Mouse (Mus musculus) liver, postnatal 0 days (tissue): ENCODE results near the gene Myl10. TPM values are rescaled to one million over a fixed set of nuclear protein-coding genes. Genes with fewer than 3 reads are reported as not detected.

Experiments used
- ATAC-seq: fragments of 200-750 bp; cut with Nextera tagmentation; 2 replicates; pipeline ENCODE4 v1.8.0; 2017; ENCODE audit warnings: mild to moderate bottlenecking, moderate library complexity
- DNase-seq: peaks from one replicate; pipeline ENCODE4 v3.0.0-alpha.2; 2016
- H3K27ac ChIP-seq: fragments of 300-500 bp; sonication (generic); 2 replicates; pipeline ENCODE4 v1.5.1; 2014; ENCODE audit warnings: antibody characterized with exemption, moderate library complexity, mild to moderate bottlenecking, low read depth
- H3K27me3 ChIP-seq: fragments of 300-500 bp; sonication (generic); 2 replicates; pipeline ENCODE4 v1.6.1; 2014; ENCODE audit warnings: low read length, control low read depth, mixed read lengths; ENCODE audit not compliant: insufficient read depth
- H3K36me3 ChIP-seq: fragments of 300-500 bp; sonication (generic); replicated peaks from 2 replicates; pipeline ENCODE4 v1.6.1; 2014; ENCODE audit warnings: mild to moderate bottlenecking, control low read depth, low read length, moderate library complexity, mixed read lengths; ENCODE audit not compliant: insufficient read depth
- H3K4me1 ChIP-seq: fragments of 300-500 bp; sonication (generic); 2 replicates; pipeline ENCODE4 v1.6.1; 2014; ENCODE audit warnings: antibody characterized with exemption, mild to moderate bottlenecking, control low read depth; ENCODE audit not compliant: insufficient read depth
- H3K4me2 ChIP-seq: fragments of 300-500 bp; sonication (generic); 2 replicates; pipeline ENCODE4 v1.6.1; 2014; ENCODE audit warnings: low read depth, mild to moderate bottlenecking, low read length, moderate library complexity, mixed read lengths
- H3K4me3 ChIP-seq: fragments of 300-500 bp; sonication (generic); 2 replicates; pipeline ENCODE4 v1.5.1; 2014; ENCODE audit warnings: low read depth, low read length
- H3K9ac ChIP-seq: fragments of 300-500 bp; sonication (generic); replicated peaks from 2 replicates; pipeline ENCODE4 v1.6.1; 2014; ENCODE audit warnings: mild to moderate bottlenecking, moderate library complexity
- H3K9me3 ChIP-seq: fragments of 300-500 bp; sonication (generic); 2 replicates; pipeline ENCODE4 v1.6.1; 2016; ENCODE audit warnings: mild to moderate bottlenecking, control low read depth, low read length, mixed read lengths
- CTCF ChIP-seq: sonication (generic); IDR thresholded peaks from 2 replicates; pipeline ENCODE4 v1.5.1; 2016; ENCODE audit warnings: antibody characterized with exemption, low read depth
- EP300 ChIP-seq: IDR thresholded peaks from 2 replicates; pipeline ENCODE4 v1.6.1; 2016; ENCODE audit warnings: antibody characterized with exemption, low read depth, mild to moderate bottlenecking
- WGBS: fragments of 180-500 bp; shearing (Covaris S2); extraction: QIAGEN DNeasy Blood & Tissue Kit; methylation state at CpG from one replicate; pipeline ENCODE4 v1.1.7; 2014; ENCODE audit not compliant: insufficient replicate concordance; 5-methylcytosine and 5-hydroxymethylcytosine counted together
- polyA plus RNA-seq: library from polyadenylated mRNA; unstranded; fragments of >200 nt; fragmentation: Nextera tagmentation; extraction: Ambion mirVana; gene quantifications from 2 replicates; pipeline ENCODE4 v1.2.1, GENCODE M21; 2015

Gene Myl10
- polyA plus RNA-seq, 1 experiment from 2014 or later, result not detected

GRCm38 (mm10) chr5:136662281-136662680, 30.7 kb upstream of the Myl10 start:
- ATAC-seq, result no peak
- WGBS, result 75% methylated on average over 10 of the region's 10 CpGs
- TF ChIP-seq EP300 (no peak), CTCF (no peak)

DNA sequence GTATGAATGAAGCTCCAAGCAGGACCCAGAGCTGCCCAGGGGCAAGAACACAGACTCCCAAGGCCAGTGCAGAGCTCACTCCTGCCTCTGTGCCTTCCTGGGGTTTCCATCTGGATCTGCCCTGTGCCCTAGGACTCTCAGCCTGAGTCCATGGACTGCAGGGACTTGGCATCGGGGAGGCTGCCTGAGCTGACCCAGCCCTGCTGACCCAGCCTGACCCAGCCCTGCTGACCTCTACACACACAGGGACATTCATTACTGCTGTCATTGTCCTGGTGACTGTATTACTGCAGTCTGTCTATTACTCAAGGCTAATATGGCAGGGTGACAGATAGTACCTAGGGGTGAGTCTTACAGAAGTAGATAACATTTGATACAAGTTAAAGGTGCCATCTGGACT, 30.1 kb upstream of the Myl10 start:
- no peak for TF ChIP-seq EP300
- TF ChIP-seq CTCF, result no peak

More at GRCm38 (mm10) chr5:136662281-136662680, 30.7 kb upstream of the Myl10 start:
- H3K36me3 ChIP-seq, result no peaks in the 10 kb centered on the region
- H3K4me1 ChIP-seq, result no peaks in the 10 kb centered on the region
- no peak overlapping the region for H3K27ac ChIP-seq
- H3K4me2 ChIP-seq, result no peak overlapping the region
- no peak for DNase-seq
- H3K4me3 ChIP-seq, result no peak overlapping the region
- H3K27me3 ChIP-seq, result 0 out of 2 replicates have a peak, but pooled peaks cover 4% of the 10 kb centered on the region
- H3K9me3 ChIP-seq, result no peaks in the 10 kb centered on the region
- no peak overlapping the region for H3K9ac ChIP-seq

DNA sequence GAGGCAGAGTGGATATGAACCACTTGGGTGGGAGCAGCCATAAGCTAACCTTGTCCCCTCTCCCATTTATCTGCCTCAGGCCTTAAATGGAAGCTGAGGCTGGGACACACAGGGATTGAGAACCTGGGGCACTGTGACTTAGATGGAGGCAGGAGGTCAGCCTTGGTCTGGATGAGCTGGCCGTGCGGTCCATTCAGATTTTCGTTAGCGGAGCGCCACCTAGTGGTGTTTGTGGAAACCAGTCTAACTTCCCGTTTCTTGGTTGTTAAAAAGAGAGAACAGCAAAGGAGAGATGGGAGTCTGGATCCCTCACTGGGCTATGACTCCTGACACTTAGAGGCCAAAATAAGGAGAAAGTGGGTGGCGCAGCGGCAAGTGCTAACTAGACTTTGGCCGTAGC, 28.4 kb upstream of the Myl10 start:
- no peak overlapping the region for H3K9ac ChIP-seq
- no peak overlapping the region for H3K27ac ChIP-seq
- 0 out of 2 replicates have a peak, but pooled peaks cover 7% of the 10 kb centered on the region for H3K27me3 ChIP-seq
- H3K36me3 ChIP-seq, result no peaks in the 10 kb centered on the region
- H3K4me2 ChIP-seq, result no peak overlapping the region
- TF ChIP-seq CTCF (peak; percentile 89), EP300 (no peak)
- H3K9me3 ChIP-seq, result no peaks in the 10 kb centered on the region
- WGBS, result 4% methylated on average over 9 of the region's 9 CpGs
- DNase-seq (peak; percentile 82), ATAC-seq (no peak)
- no peak overlapping the region for H3K4me3 ChIP-seq
- H3K4me1 ChIP-seq, result no peaks in the 10 kb centered on the region

More for the DNA sequence above, 30.1 kb upstream of the Myl10 start:
- WGBS, result 50% methylated on average over 1 of the region's 1 CpGs
- no peak overlapping the region for H3K4me2 ChIP-seq
- 0 out of 2 replicates have a peak, but pooled peaks cover 4% of the 10 kb centered on the region for H3K27me3 ChIP-seq
- H3K4me3 ChIP-seq, result no peak overlapping the region
- no peaks in the 10 kb centered on the region for H3K4me1 ChIP-seq
- DNase-seq (no peak), ATAC-seq (peak; percentile 23; the same call in 1 of the 2 replicates)
- no peaks in the 10 kb centered on the region for H3K9me3 ChIP-seq
- H3K27ac ChIP-seq, result no peak overlapping the region
- no peaks in the 10 kb centered on the region for H3K36me3 ChIP-seq
- no peak overlapping the region for H3K9ac ChIP-seq

DNA sequence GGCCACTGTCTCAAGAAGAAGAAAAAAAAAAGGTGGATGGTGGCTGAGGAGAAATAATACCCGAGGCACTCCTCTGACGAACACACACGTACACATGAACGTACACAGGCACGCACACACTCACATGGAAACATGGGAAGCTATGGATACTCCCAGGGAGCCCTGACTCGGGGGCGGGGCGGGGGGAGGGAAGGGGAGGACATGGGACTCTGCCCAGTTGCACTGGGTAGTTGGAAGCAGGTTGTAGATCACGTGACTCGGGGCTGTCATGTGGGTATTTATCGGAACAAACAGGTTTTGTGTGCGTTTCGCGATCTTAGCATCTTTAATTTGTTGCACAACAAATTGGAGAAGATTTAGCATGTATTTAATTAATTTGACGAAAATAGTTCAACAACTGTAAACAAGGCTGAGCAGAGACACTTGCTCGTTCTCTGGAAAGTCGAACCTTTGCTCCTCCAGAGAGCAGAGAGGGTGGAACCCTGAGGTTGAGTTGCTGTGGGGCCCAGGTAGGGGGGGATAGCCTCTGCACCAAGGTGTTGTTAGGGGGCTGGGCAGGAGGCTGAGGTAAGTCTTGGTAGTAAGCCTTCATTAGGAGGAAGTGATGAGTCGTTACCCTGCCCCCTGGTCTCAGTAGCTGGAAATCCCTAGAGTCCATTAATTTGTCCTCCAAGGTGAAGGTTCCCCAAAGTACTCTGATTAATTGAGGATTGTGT, 16.5 kb upstream of the Myl10 start:
- Histone ChIP-seq H3K36me3 (no peaks in the 10 kb centered on the region), H3K9me3 (no peaks in the 10 kb centered on the region), H3K27me3 (no peaks in the 10 kb centered on the region), H3K4me2 (no peak overlapping the region), H3K4me3 (no peak overlapping the region), H3K9ac (no peak overlapping the region), H3K27ac (no peak overlapping the region), H3K4me1 (no peaks in the 10 kb centered on the region)
- WGBS, result 78% methylated on average over 18 of the region's 18 CpGs
- ATAC-seq (no peak), DNase-seq (no peak)
- TF ChIP-seq EP300, result no peak
- no peak for TF ChIP-seq CTCF

- TF ChIP-seq CTCF (no peak), EP300 (no peak)
- H3K27ac ChIP-seq, result no peak overlapping the region
- no peak overlapping the region for H3K4me3 ChIP-seq
- no peak overlapping the region for H3K9ac ChIP-seq
- H3K4me1 ChIP-seq, result no peaks in the 10 kb centered on the region
- H3K4me2 ChIP-seq, result no peak overlapping the region
- H3K36me3 ChIP-seq, result no peaks in the 10 kb centered on the region
- H3K27me3 ChIP-seq, result no peaks in the 10 kb centered on the region
- ATAC-seq (no peak), DNase-seq (no peak)
- WGBS, result 62% methylated on average over 6 of the region's 6 CpGs
- H3K9me3 ChIP-seq, result no peaks in the 10 kb centered on the region
Observed at GRCm38 (mm10) chr5:136678840-136679348, 14.1 kb upstream of the Myl10 start.

GRCm38 (mm10) chr5:136686349-136686748, 6.6 kb upstream of the Myl10 start:
- H3K4me3 ChIP-seq, result no peak overlapping the region
- no peak overlapping the region for H3K9ac ChIP-seq
- no peaks in the 10 kb centered on the region for H3K9me3 ChIP-seq
- H3K4me2 ChIP-seq, result no peak overlapping the region
- no peak for ATAC-seq
- H3K4me1 ChIP-seq, result no peaks in the 10 kb centered on the region
- 87% methylated on average over 4 of the region's 4 CpGs for WGBS
- H3K36me3 ChIP-seq, result no peaks in the 10 kb centered on the region
- no peak for TF ChIP-seq CTCF
- TF ChIP-seq EP300, result no peak
- H3K27ac ChIP-seq, result no peak overlapping the region
- no peak for DNase-seq
- no peaks in the 10 kb centered on the region for H3K27me3 ChIP-seq
